Mouse (Mus musculus): ENCODE results near the gene Nes. TPM values are rescaled to one million over a fixed set of nuclear protein-coding genes. Genes with fewer than 3 reads are reported as not detected.
A peak's percentile ranks its signal among the peaks of the same experiment; 100 is the strongest.

Nes gene
- total RNA-seq, 2 experiments from 2014 or later = 56.4 to 62.4 TPM

- intact Hi-C loops (cut with DNase I) = no loop called here
- no peak for DNase-seq
Measured at GRCm38 (mm10) chr3:87981214-87981760, 10.4 kb downstream of the Nes start.

GRCm38 (mm10) chr3:87981894-87982835 lies 11.3 kb downstream of the Nes start:
- intact Hi-C loops (cut with DNase I) = no loop called here
- peak; percentile 81 to 83 for DNase-seq

GRCm38 (mm10) chr3:87982836-87983601 lies 12.1 kb downstream of the Nes start:
- peak; percentile 60 to 70 for DNase-seq
- intact Hi-C loops (cut with DNase I) = no loop called here

DNA sequence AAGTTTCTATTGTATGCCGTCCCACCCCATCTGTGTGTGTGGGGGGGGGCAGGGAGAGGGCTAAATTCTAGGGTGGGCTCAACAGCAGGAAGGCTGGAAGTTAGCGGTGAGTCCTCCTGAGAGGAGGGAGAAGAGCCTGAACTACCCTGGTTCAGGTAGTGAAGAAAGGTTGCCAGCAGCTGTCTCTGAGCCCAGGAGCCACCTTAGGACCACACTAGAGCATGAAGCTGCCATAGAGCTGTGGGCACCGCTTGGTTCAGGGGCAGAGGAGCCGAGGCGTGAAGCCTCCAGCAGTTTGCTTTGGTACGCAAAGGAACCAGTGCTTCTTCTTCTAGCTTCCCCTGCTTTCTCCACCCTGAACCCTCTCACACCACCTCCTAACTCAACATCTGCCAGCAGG lies 12.7 kb downstream of the Nes start:
- no peak for DNase-seq

DNA sequence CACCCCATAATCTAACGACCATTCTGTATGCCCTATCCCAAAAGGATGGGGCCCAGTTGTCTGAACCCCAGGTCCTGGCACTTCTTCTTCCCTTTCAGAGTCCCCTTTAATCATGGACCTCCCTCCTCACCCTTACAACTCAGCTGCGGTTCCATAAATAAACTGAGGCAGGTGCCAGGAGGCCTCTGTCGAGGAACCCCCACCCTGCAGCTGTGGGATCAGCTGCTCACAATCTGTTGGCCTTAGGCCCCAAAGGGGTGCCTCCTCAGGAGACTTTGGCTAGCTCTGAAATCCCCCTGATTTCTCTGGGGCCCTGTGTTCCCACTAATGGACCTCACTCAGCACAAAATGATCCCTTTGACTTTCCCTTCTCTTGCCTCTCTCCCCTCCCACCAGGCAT lies 13.2 kb downstream of the Nes start:
- intact Hi-C loops (cut with DNase I) = no loop called here
- DNase-seq = no peak

More for the DNA sequence above, 12.7 kb downstream of the Nes start:
- intact Hi-C loops (cut with DNase I) = no loop called here

GRCm38 (mm10) chr3:87985505-87986320 lies 14.8 kb downstream of the Nes start:
- DNase-seq = peak in 1 of 2 experiments; percentile 40
- intact Hi-C loops (cut with DNase I) = no loop called here

- DNase-seq = peak; percentile 95 to 99
- intact Hi-C loops (cut with DNase I) = loop anchor here (1.0 kb wide), 2 partner anchors 17 to 51 kb away; no protein-coding TSS in a partner anchor
Measured at GRCm38 (mm10) chr3:87986868-87987267, 16.0 kb downstream of the Nes start.

GRCm38 (mm10) chr3:87987633-87988032 lies 16.8 kb downstream of the Nes start:
- DNase-seq = peak in 1 of 2 experiments; percentile 32
- intact Hi-C loops (cut with DNase I) = loop anchor here (1.0 kb wide), 2 partner anchors 17 to 51 kb away; no protein-coding TSS in a partner anchor

DNA sequence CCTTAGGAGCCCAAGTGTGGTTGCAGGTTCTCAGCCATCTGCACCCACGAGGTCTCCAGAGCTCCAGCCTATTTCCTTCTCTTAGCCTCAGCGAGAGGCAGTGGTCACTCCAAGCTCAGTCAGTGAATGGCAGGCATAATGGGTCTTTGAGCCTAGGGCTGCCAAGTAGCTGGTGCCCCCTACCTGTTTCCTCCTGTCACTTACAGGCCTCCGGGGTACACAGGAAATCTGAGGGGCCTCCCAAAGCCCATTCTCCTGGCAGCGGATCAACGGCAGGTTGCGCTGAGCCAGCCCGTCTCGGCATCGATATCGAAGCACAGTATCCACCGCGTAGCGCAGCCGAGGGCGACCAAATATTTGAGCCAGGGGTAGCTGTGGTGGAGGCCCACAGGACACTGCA lies 17.2 kb downstream of the Nes start:
- intact Hi-C loops (cut with DNase I) = no loop called here
- no peak for DNase-seq

- no peak for DNase-seq
- intact Hi-C loops (cut with DNase I) = no loop called here
Measured at GRCm38 (mm10) chr3:87989935-87990334, 19.1 kb downstream of the Nes start.

GRCm38 (mm10) chr3:87993436-87993835 lies 22.6 kb downstream of the Nes start:
- intact Hi-C loops (cut with DNase I) = no loop called here
- DNase-seq = peak; percentile 33 to 71

DNA sequence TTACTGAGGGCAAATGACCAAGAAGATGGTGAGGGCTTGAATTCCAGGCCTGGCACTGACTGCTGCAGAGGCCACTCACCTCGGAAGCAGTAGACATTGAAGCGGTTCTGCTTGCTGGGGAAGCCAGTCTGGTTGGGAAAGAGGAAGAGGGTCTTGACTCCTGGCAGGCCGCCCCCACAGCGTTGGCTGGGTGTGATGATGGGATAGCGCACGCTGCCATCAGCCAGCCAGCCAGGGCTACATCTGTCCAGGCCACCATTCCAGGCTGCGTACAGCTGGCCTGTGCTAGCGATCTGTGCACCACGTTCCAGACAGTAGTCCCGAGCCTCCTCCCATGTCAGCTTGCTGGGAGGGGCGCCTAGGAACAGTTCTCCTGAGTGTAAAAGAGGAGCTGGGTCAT lies 24.5 kb downstream of the Nes start:
- intact Hi-C loops (cut with DNase I) = loop anchor here (5.0 kb wide), 1 partner anchor 33 kb away; no protein-coding TSS in a partner anchor
- no peak for DNase-seq

GRCm38 (mm10) chr3:87996401-87996800 lies 25.5 kb downstream of the Nes start:
- intact Hi-C loops (cut with DNase I) = loop anchor here (5.0 kb wide), 1 partner anchor 34 kb away; no protein-coding TSS in a partner anchor
- DNase-seq = no peak

GRCm38 (mm10) chr3:87996971-87997614 lies 26.2 kb downstream of the Nes start:
- intact Hi-C loops (cut with DNase I) = loop anchor here (5.0 kb wide), 1 partner anchor 35 kb away; no protein-coding TSS in a partner anchor

GRCm38 (mm10) chr3:87998747-87999146 lies 27.9 kb downstream of the Nes start:
- intact Hi-C loops (cut with DNase I) = loop anchor here (5.0 kb wide), 1 partner anchor 36 kb away; no protein-coding TSS in a partner anchor
- DNase-seq = no peak

More at GRCm38 (mm10) chr3:87996971-87997614, 26.2 kb downstream of the Nes start:
- peak in 1 of 2 experiments; percentile 44 for DNase-seq

DNA sequence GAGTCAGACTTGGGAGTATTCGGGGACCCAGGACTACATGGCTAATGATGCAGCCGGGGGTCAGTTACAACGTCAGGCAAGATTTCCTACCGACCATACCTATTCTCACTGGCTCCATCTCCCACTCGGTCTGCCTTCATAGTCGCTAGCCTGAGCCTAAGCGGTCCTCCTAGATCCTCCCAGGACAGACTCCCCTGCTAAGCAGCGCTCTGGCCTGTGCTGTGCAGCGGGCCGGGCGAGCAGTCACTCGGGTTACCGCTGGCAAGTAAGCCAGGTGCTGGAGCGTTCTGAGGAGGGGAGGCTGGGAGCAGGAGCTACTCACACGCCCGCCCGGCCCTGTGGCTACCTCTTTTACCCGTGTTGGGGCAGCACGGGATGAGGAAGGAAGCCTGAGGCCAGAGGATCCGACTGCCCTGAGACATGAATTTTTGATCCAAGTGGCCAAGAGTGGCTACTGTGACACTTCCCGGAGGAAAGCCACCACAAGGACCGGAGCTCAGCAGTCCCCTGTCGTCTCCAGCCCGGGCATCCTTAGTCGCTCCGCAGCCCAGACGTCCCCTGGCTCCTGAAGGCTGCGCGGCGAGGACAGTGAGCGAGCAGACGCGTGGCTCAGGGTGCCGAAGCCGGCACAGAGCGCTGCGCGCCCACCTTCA lies 28.5 kb downstream of the Nes start:
- DNase-seq = no peak
- intact Hi-C loops (cut with DNase I) = loop anchor here (5.0 kb wide), 1 partner anchor 37 kb away; no protein-coding TSS in a partner anchor

GRCm38 (mm10) chr3:88000181-88000580 lies 29.3 kb downstream of the Nes start, which contains the start of gene Bcan:
Gene Bcan, minus strand, starts transcription at chr3:88000230.
- intact Hi-C loops (cut with DNase I) = loop anchor here (2.0 kb wide), 1 partner anchor 57 kb away; no protein-coding TSS in a partner anchor

DNA sequence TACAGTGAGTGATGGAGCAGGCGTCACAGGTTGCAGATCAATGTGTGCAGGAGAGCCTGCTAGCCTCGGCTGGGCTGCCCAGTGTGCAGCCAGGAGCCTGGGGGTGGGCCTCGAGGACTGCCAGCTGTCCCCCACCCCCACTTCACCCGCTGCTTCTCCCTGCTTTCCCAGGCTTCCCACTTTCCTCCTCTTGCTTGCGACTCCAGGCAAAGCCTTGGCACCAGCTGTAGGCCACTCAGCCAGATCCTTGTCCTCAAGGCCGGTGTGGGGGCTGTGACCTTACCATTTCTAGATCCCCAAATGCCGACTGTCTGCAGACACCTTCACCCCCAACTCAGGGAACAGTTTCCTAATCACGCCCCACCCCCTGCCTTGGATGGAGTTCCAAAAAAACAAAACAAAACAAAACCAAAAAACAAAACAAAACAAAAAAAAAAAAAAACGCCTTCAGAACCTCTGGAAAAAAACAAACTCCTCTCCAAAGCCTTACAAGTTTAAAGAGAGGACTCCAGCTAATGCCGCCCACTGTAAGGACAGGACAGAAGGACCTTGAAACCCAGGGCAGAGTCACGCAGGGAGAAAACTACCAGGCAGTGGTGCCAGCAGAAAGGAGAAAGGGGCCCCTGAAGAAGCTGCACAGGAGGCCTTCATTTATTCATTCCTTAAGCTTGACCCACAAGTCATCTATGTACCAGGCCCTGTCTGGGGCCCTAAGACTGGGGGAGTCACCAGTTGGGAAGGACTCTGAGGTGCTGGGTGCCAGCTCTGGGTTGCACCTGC lies 30.1 kb downstream of the Nes start:
- no peak for DNase-seq
- intact Hi-C loops (cut with DNase I) = loop anchor here (2.0 kb wide), 1 partner anchor 58 kb away; no protein-coding TSS in a partner anchor

More at GRCm38 (mm10) chr3:88000181-88000580, 29.3 kb downstream of the Nes start, which contains the start of gene Bcan:
- DNase-seq = no peak

Data from heart, postnatal 10 days (tissue).